In the genomic region with DNA sequence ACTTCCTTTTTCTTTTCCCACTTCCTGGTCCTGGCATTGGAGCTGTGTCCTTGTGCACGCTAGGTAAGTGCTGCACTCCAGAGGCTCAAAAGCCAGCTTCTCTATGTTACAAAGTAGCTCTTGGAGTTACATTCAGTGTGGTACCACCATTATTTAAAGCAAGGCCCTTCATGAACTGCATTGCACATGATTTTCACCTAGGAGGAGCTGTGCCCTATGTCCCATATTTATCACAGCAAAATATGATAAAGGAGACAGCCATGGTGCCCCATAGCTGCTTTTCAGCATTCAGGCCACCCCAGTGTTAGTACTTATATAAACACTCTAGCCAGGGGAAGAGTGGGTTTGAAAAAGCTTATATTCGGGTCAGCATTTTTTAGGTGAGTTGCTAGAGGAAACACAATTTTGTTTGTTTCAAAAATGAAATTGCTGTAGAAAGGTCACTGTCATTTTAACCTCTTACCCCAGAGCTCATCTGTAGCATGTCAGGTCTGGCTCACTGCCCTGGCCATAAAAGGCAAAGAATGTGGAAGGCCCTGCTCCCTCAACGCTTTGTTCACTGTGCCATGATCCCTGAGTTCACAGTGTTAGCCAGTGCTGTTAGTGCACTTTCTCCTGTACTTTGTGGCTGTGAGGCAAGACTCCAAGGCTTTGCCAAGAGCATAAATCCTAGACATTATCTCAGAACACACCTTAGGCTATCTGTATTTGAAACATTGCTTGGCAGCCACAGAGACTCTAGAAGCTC, we compare ENCODE assay signal across 10 mouse cellular contexts. TPM values are rescaled to one million over a fixed set of nuclear protein-coding genes. Genes with fewer than 3 reads are reported as not detected.
DNase-seq lines count a peak whose midpoint lies in the region; ATAC-seq and TF ChIP-seq lines count a peak whose summit lies in the region.
"Had no signal": no experiment of that assay in that cellular context is flagged by ENCODE, and none has a peak within 500 bp of the region (broad histone marks: within the 10 kb centered on the region; RNA-seq: fewer than 3 reads in every experiment).

No protein-coding gene starts in this region.

- no peak overlapping the region for H3K9ac ChIP-seq in heart, postnatal 0 days (replicated peaks; ENCODE audit: low read depth, low read length)
- H3K9ac ChIP-seq in liver, postnatal 0 days (replicated peaks): 0 out of 2 replicates have a peak overlapping the region, but pooled peaks have one; percentile 18
- H3K9ac ChIP-seq: embryonic facial prominence, embryonic 15.5 days; liver, embryonic 14.5 days had no signal

- H3K36me3 ChIP-seq in heart, postnatal 0 days (replicated peaks; ENCODE audit: control insufficient read depth, insufficient read depth, low read length): peaks cover 56% of the 10 kb centered on the region
- peaks cover 49% of the 10 kb centered on the region for H3K36me3 ChIP-seq in liver, postnatal 0 days (replicated peaks; ENCODE audit: insufficient read depth, low read length)

- ATAC-seq in heart, postnatal 0 days (ENCODE audit: insufficient read depth, low read depth): peak; percentile 74
- peak; percentile 79 for ATAC-seq in liver, postnatal 0 days

- H3K9me3 ChIP-seq in heart, postnatal 0 days (replicated peaks; ENCODE audit: control insufficient read depth, low read length): no peaks in the 10 kb centered on the region
- no peaks in the 10 kb centered on the region for H3K9me3 ChIP-seq in liver, postnatal 0 days (ENCODE audit: low read length)
- H3K9me3 ChIP-seq: embryonic facial prominence, embryonic 15.5 days had no signal

- no peak overlapping the region for H3K4me2 ChIP-seq in heart, postnatal 0 days (ENCODE audit: low read depth, low read length)
- no peak overlapping the region for H3K4me2 ChIP-seq in liver, postnatal 0 days (ENCODE audit: low read depth, low read length)
- H3K4me2 ChIP-seq: embryonic facial prominence, embryonic 15.5 days had no signal

- peaks cover 26% of the 10 kb centered on the region for H3K4me1 ChIP-seq in heart, postnatal 0 days (ENCODE audit: control insufficient read depth, insufficient read depth)
- peaks cover 27% of the 10 kb centered on the region for H3K4me1 ChIP-seq in liver, postnatal 0 days (ENCODE audit: insufficient read depth)

- DNase-seq in layer of hippocampus, adult 2 months (ENCODE audit: low spot score in 2 of 2): no peak
- DNase-seq in layer of hippocampus, postnatal 25 days (ENCODE audit: extremely low spot score in 1 of 2, low spot score in 1 of 2): no peak
- peak; percentile 43 to 66 for DNase-seq in adrenal gland, postnatal 36 days
- DNase-seq in heart, postnatal 0 days (ENCODE audit: low spot score): no peak
- no peak for DNase-seq in liver, postnatal 0 days
- no peak for DNase-seq in cerebellum, adult 18-20 months
- DNase-seq in cerebellum, postnatal 36 days: no peak
- DNase-seq: gastrocnemius, postnatal 36 days had no signal

- H3K4me3 ChIP-seq in layer of hippocampus, adult 2 months: no peak overlapping the region
- H3K4me3 ChIP-seq in heart, postnatal 0 days (ENCODE audit: low read depth, low read length): no peak overlapping the region
- no peak overlapping the region for H3K4me3 ChIP-seq in liver, postnatal 0 days (ENCODE audit: low read depth, low read length)
- H3K4me3 ChIP-seq: embryonic facial prominence, embryonic 15.5 days had no signal

- no peaks in the 10 kb centered on the region for H3K27me3 ChIP-seq in heart, postnatal 0 days (ENCODE audit: control insufficient read depth, insufficient read depth, low read length)
- H3K27me3 ChIP-seq in liver, postnatal 0 days (ENCODE audit: insufficient read depth, low read length): no peaks in the 10 kb centered on the region
- H3K27me3 ChIP-seq: embryonic facial prominence, embryonic 15.5 days had no signal

- 0 out of 2 replicates have a peak, but pooled peaks have one; percentile 14 for TF ChIP-seq CTCF in layer of hippocampus, adult 2 months (conservative IDR thresholded peaks at IDR 0.05)
- peak; percentile 23; the same call in 1 of the 2 replicates for TF ChIP-seq CTCF in heart, postnatal 0 days (IDR thresholded peaks at IDR 0.05; ENCODE audit: low read depth)
- TF ChIP-seq CTCF in liver, postnatal 0 days (IDR thresholded peaks at IDR 0.05; ENCODE audit: low read depth): 0 out of 2 replicates have a peak, but pooled peaks have one; percentile 29

- no peak for TF ChIP-seq EP300 in heart, postnatal 0 days (IDR thresholded peaks at IDR 0.05; ENCODE audit: low read depth)
- TF ChIP-seq EP300 in liver, postnatal 0 days (IDR thresholded peaks at IDR 0.05; ENCODE audit: low read depth): no peak

- WGBS in heart, postnatal 0 days: 44% methylated on average over 3 of the region's 3 CpGs
- 70% methylated on average over 3 of the region's 3 CpGs for WGBS in liver, postnatal 0 days (ENCODE audit: insufficient replicate concordance)

- no peak overlapping the region for H3K27ac ChIP-seq in layer of hippocampus, adult 2 months
- peak overlapping the region; percentile 83 for H3K27ac ChIP-seq in heart, postnatal 0 days (ENCODE audit: low read depth)
- peak overlapping the region; percentile 85 for H3K27ac ChIP-seq in liver, postnatal 0 days (ENCODE audit: low read depth)
- H3K27ac ChIP-seq: embryonic facial prominence, embryonic 15.5 days; liver, embryonic 14.5 days had no signal

RNA-seq across cellular contexts. Expression of gene Rprd1b, which starts 42.8 kb away (rescaled TPM):
- 10 to 100 TPM; 48.9 to 57.2 TPM for total RNA-seq in layer of hippocampus, adult 2 months (2021)
- 10 to 100 TPM; 40.6 to 45.5 TPM for total RNA-seq in layer of hippocampus, postnatal 25 days (2021)
- total RNA-seq in adrenal gland, postnatal 36 days (2021): 10 to 100 TPM; 29.2 to 37.1 TPM
- 13.5 and 14.9 TPM in 2 replicates for total RNA-seq in heart, postnatal 0 days (2014; rRNA removed; ENCODE audit: low replicate concordance)
- polyA plus RNA-seq in heart, postnatal 0 days (2015; fragmentation: Nextera tagmentation; extraction: Ambion mirVana): 19.4 and 24.5 TPM in 2 replicates
- polyA plus RNA-seq in liver, postnatal 0 days (2015; fragmentation: Nextera tagmentation; extraction: Ambion mirVana): 15.6 and 17.4 TPM in 2 replicates

RNA-seq across cellular contexts. Expression of gene Tti1, which starts 42.8 kb away (rescaled TPM):
- 10 to 100 TPM; 21.1 to 23.6 TPM for total RNA-seq in layer of hippocampus, adult 2 months (2021)
- total RNA-seq in layer of hippocampus, postnatal 25 days (2021): 10 to 100 TPM; 19.3 to 20.0 TPM
- total RNA-seq in adrenal gland, postnatal 36 days (2021): 10 to 100 TPM; 19.8 to 23.1 TPM
- 13.3 and 23.2 TPM in 2 replicates for total RNA-seq in heart, postnatal 0 days (2014; rRNA removed; ENCODE audit: low replicate concordance)
- polyA plus RNA-seq in heart, postnatal 0 days (2015; fragmentation: Nextera tagmentation; extraction: Ambion mirVana): 12.5 and 13.2 TPM in 2 replicates
- 4.7 and 5.4 TPM in 2 replicates for polyA plus RNA-seq in liver, postnatal 0 days (2015; fragmentation: Nextera tagmentation; extraction: Ambion mirVana)

Comparison
In these comparisons a context has a peak if more than half of its experiments do, and no peak if none do; other contexts are left out.
1. DNase-seq: peak in adrenal gland, postnatal 36 days (2 of 2); none in layer of hippocampus, adult 2 months (0 of 2), layer of hippocampus, postnatal 25 days (0 of 2), heart, postnatal 0 days (single experiment), liver, postnatal 0 days (single experiment), cerebellum, adult 18-20 months (0 of 2) and cerebellum, postnatal 36 days (0 of 2).
2. Peak in every context shown above with its lines, with median percentiles within 50 percentile points of each other: CTCF ChIP-seq.